Mouse (Mus musculus): ENCODE measurements around the gene Hoxc5.

- TF ChIP-seq POLR2A (IDR thresholded peaks at IDR 0.05; ENCODE audit: insufficient read depth, low read depth, low read length) (no peak), CTCF (IDR thresholded peaks at IDR 0.05; ENCODE audit: insufficient read depth, low read depth, low read length) (no peak)
These were observed 11.2 kb upstream of the Hoxc5 start for GRCm38 (mm10) chr15:102955833-102956640.
